Mouse (Mus musculus): Measurements from ENCODE around the gene Noxred1.

DNA sequence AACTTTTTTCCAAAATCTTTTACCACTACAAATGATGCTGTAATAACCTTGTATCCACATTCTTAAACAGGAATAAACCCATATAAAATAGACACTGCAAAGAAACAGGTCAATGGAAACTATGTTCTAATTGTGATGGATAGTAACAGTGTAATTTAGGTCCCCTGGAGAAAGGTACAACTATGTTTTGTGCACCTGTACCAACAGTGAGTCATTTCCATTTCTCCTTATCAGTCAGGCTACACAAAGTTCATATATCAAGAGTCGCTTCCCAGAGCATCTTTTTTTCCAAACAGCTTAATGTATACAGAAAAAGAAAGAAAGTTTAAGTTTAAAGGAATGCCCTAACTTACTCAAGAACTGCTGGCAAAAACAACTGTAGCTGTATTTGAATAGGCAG lies 43.5 kb downstream of the Noxred1 start:
- TF ChIP-seq POLR2A (IDR thresholded peaks at IDR 0.05; ENCODE audit: insufficient read depth, low read depth, low read length), result no peak
- no peak for TF ChIP-seq CTCF (IDR thresholded peaks at IDR 0.05; ENCODE audit: insufficient read depth, low read depth, low read length)
